Mouse (Mus musculus) MEL (cell line): Measurements from ENCODE around the gene Tmem164. TPM values are rescaled to one million over a fixed set of nuclear protein-coding genes. Genes with fewer than 3 reads are reported as not detected.
A peak's percentile ranks its signal among the peaks of the same experiment; 100 is the strongest.

Experiments
- DNase-seq: peaks from one replicate; pipeline ENCODE4 v3.0.0; 2011; ENCODE audit warnings: low read depth, low spot score
- H3K27ac ChIP-seq: 2 replicates; pipeline ENCODE4 v1.5.1; 2012; ENCODE audit warnings: low read depth, mild to moderate bottlenecking, control low read depth, low read length, moderate library complexity; ENCODE audit not compliant: control insufficient read depth
- H3K27me3 ChIP-seq, 2 experiments: fragments of 150-350 bp in 1 of 2; sonication (generic) in 1 of 2; 2 replicates each; pipeline ENCODE4 v1.6.1; 2012; ENCODE audit warnings: low read length in 2 of 2, mild to moderate bottlenecking in 2 of 2, improper control_type of control experiment in 1 of 2, moderate library complexity in 1 of 2; ENCODE audit not compliant: insufficient read depth in 2 of 2, control insufficient read depth in 1 of 2
- H3K36me3 ChIP-seq, 2 experiments: 2 replicates each; pipeline ENCODE4 v1.6.1; 2012 to 2014; ENCODE audit warnings: low read length in 2 of 2, improper control_type of control experiment in 1 of 2, inconsistent platforms in 1 of 2, mild to moderate bottlenecking in 1 of 2; ENCODE audit not compliant: insufficient read depth in 2 of 2, control insufficient read depth in 1 of 2
- H3K4me1 ChIP-seq, 2 experiments: fragments of 150-350 bp in 1 of 2; sonication (generic) in 1 of 2; 2 replicates each; pipeline ENCODE4 v1.6.1; 2012; ENCODE audit warnings: low read length in 2 of 2, improper control_type of control experiment in 1 of 2, mild to moderate bottlenecking in 1 of 2; ENCODE audit not compliant: insufficient read depth in 2 of 2, control insufficient read depth in 1 of 2
- H3K4me3 ChIP-seq, 2 experiments: fragments of 150-350 bp in 1 of 2; sonication (generic) in 1 of 2; 2 replicates each; pipeline ENCODE4 v1.5.1; 2012; ENCODE audit warnings: low read depth in 2 of 2, low read length in 2 of 2, mild to moderate bottlenecking in 2 of 2, moderate library complexity in 2 of 2, control low read depth in 1 of 2, improper control_type of control experiment in 1 of 2; ENCODE audit not compliant: control insufficient read depth in 1 of 2, insufficient read depth in 1 of 2
- H3K79me2 ChIP-seq: 2 replicates; pipeline ENCODE4 v1.6.1; 2012; ENCODE audit warnings: mild to moderate bottlenecking, low read length, moderate library complexity; ENCODE audit not compliant: control insufficient read depth, poor library complexity, insufficient read depth
- H3K9ac ChIP-seq: 2 replicates; pipeline ENCODE4 v1.6.1; 2012; ENCODE audit warnings: low read depth, mild to moderate bottlenecking, control low read depth, low read length, moderate library complexity; ENCODE audit not compliant: control insufficient read depth, poor library complexity, severe bottlenecking
- H3K9me3 ChIP-seq: fragments of 150-350 bp; sonication (generic); replicated peaks from 2 replicates; pipeline ENCODE4 v1.6.1; 2012; ENCODE audit warnings: mild to moderate bottlenecking, low read length, improper control_type of control experiment, moderate library complexity; ENCODE audit not compliant: insufficient read depth
- BHLHE40 ChIP-seq: IDR thresholded peaks from 2 replicates; pipeline ENCODE4 v1.6.1; 2012; ENCODE audit warnings: low read depth, mild to moderate bottlenecking, inconsistent platforms, low read length, improper control_type of control experiment, borderline replicate concordance
- CHD2 ChIP-seq: IDR thresholded peaks from 2 replicates; pipeline ENCODE4 v1.6.1; 2011; ENCODE audit warnings: low read length, improper control_type of control experiment
- CTCF ChIP-seq, 3 experiments: IDR thresholded peaks in 2 of 3; conservative IDR thresholded peaks in 1 of 3; 2 replicates each; pipeline ENCODE4 v1.5.1; 2011 to 2012; ENCODE audit warnings: low read length in 3 of 3, low read depth in 2 of 3, mild to moderate bottlenecking in 2 of 3, improper control_type of control experiment in 1 of 3, inconsistent platforms in 1 of 3, mixed read lengths in 1 of 3, moderate library complexity in 1 of 3; ENCODE audit not compliant: control insufficient read depth in 1 of 3, insufficient read depth in 1 of 3, poor library complexity in 1 of 3, severe bottlenecking in 1 of 3
- GABPA ChIP-seq: IDR thresholded peaks from 2 replicates; pipeline ENCODE4 v1.6.1; 2012; ENCODE audit warnings: low read depth, mild to moderate bottlenecking, inconsistent platforms, low read length, improper control_type of control experiment, moderate library complexity
- JUND ChIP-seq: IDR thresholded peaks from 2 replicates; pipeline ENCODE4 v1.6.1; 2011; ENCODE audit warnings: low read depth, mild to moderate bottlenecking, improper control_type of control experiment, low read length
- MAX ChIP-seq: IDR thresholded peaks from 2 replicates; pipeline ENCODE4 v1.6.1; 2011; ENCODE audit warnings: low read length, improper control_type of control experiment
- POLR2AphosphoS2 ChIP-seq: IDR thresholded peaks from 2 replicates; pipeline ENCODE4 v1.6.1; 2011; ENCODE audit warnings: low read length, improper control_type of control experiment
- RAD21 ChIP-seq: IDR thresholded peaks from 2 replicates; pipeline ENCODE4 v1.6.1; 2011; ENCODE audit warnings: mild to moderate bottlenecking, low read depth, low read length, improper control_type of control experiment
- SMC3 ChIP-seq: IDR thresholded peaks from 2 replicates; pipeline ENCODE4 v1.6.1; 2011; ENCODE audit warnings: low read depth, low read length, improper control_type of control experiment
- polyA plus RNA-seq, 2 experiments: library from polyadenylated mRNA; stranded (reverse) in 1 of 2; unstranded in 1 of 2; fragments of >175 nt in 1 of 2; fragments of >200 nt in 1 of 2; gene quantifications; 2 replicates each; pipeline versions ENCODE4 v1.2.1 to v1.2.4; 2012; ENCODE audit warnings: low replicate concordance in 2 of 2, low read depth in 1 of 2; ENCODE audit not compliant: insufficient read length in 2 of 2, insufficient read depth in 1 of 2, missing spikeins in 1 of 2
- total RNA-seq: library from RNA; depleted of rRNA; stranded (reverse); fragments of 300-350 nt; gene quantifications from 2 replicates; pipeline ENCODE4 v1.2.3, GENCODE M21; 2012

Gene Tmem164
- total and polyA plus RNA-seq, 3 experiments, result 34.3 to 92.4 (median 72.8) TPM

DNA sequence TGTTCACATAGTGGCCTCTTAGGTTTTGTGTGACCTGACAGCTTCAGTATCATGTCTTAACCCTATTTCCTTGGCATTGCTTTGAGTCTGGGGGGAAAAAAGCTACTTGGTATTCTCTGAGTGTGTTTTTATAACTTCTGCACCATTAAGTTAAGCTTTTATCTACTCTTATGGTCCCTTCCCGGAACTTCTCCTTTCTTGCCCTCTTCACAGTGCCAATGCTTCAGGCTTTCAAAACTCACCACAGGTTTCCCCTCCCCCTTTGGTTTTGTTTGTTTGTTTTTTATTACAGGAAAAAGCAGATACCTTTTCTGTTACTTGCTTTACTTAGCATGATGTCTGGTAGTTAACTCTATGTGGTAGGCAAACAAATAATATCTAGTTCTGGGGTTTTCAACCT is 47.8 kb downstream of the Tmem164 start (continued):
- no peak for TF ChIP-seq GABPA
- TF ChIP-seq CHD2, result peak; percentile 18; the same call in 1 of the 2 replicates
- TF ChIP-seq, all 39 proteins: peak for 13

DNA sequence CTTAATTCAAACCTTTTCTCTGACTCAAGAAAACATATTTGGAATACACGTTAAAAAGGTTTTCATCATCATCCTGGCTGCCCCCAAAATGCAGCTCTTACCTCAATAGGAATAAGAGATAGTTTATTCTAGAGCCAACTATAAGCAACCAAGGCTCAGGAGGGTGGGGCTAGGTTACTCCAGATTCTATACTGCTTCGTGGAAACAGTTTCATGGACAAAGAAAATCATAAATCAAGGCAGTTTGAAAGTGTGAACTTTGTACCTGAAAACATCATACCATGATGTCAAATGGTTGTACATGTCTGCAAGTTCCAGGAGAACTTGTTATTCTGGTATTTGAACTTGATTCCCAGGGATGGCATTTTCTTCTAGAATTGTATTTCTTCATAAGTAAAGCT is 48.3 kb downstream of the Tmem164 start:
- Histone ChIP-seq H3K79me2 (peaks cover under 1% of the 10 kb centered on the region; the same call in 1 of the 2 replicates), H3K27ac (no peak overlapping the region)
- TF ChIP-seq POLR2AphosphoS2 (no peak), MAX (0 out of 2 replicates have a peak, but pooled peaks have one; percentile 2)
- TF ChIP-seq, all 39 proteins: peak for 1
- Histone ChIP-seq H3K36me3 (peaks cover 21 to 46% of the 10 kb centered on the region in 2 experiments), H3K9me3 (no peaks in the 10 kb centered on the region), H3K9ac (no peak overlapping the region), H3K4me1 (peaks cover 29 to 32% of the 10 kb centered on the region in 2 experiments), H3K27me3 (no peaks in the 10 kb centered on the region), H3K4me3 (no peak overlapping the region)
- DNase-seq, result no peak

DNA sequence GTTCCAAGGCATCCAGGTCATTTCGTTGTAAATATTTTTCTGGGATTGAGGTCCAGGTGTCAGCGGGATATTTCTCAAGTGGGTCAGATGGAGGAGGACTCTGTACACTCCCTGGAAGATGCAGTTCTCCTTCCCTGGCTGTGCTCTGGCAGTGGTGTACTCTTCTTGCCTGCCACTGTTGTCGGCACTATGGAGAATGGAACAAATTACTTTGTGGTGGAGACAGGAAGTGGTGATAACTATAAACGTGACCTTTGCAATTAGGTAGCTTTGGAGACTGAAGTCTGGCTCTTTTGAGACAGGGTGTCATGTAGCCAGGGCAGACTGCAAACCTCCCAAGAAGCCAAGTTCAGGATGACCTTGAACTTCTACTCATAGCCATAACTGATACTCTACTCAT is 55.9 kb downstream of the Tmem164 start:
- H3K4me1 ChIP-seq, result no peaks in the 10 kb centered on the region; a peak in 1 of 4 replicates
- H3K79me2 ChIP-seq, result no peaks in the 10 kb centered on the region
- no peak overlapping the region for H3K4me3 ChIP-seq
- no peak overlapping the region for H3K9ac ChIP-seq
- peaks cover 6 to 18% of the 10 kb centered on the region in 2 experiments; a peak in 3 of 4 replicates for H3K36me3 ChIP-seq
- peak; percentile 67; the same call in 1 of the 2 replicates for TF ChIP-seq BHLHE40
- TF ChIP-seq JUND, result no peak
- H3K27ac ChIP-seq, result no peak overlapping the region
- DNase-seq, result peak; percentile 23
- no peaks in the 10 kb centered on the region for H3K9me3 ChIP-seq
- no peaks in the 10 kb centered on the region for H3K27me3 ChIP-seq

DNA sequence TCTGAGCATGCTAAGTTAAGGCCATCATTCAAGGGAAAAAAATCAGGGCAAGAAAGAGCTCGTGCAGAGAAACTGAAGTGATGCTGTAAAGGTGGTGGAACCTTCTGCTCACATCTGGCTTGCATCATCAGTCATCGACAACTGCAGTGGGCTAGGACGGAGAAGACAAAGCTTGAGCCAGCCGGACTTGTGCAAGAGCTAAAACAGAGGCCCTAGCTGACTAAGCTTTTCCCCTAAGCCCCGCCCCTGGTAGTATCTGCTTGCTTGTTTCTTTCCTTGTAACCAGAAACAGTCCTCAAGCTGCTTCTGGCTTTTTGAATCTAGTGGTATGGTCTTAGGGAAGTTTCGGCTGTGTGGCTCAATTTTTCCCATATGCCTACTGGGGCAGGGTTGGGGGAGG is 56.5 kb downstream of the Tmem164 start:
- no peak overlapping the region for H3K27ac ChIP-seq
- H3K4me1 ChIP-seq, result no peaks in the 10 kb centered on the region; a peak in 1 of 4 replicates
- no peak overlapping the region for H3K9ac ChIP-seq
- H3K4me3 ChIP-seq, result no peak overlapping the region
- H3K9me3 ChIP-seq, result no peaks in the 10 kb centered on the region
- peaks cover 6 to 22% of the 10 kb centered on the region in 2 experiments; a peak in 3 of 4 replicates for H3K36me3 ChIP-seq
- H3K79me2 ChIP-seq, result no peaks in the 10 kb centered on the region
- no peaks in the 10 kb centered on the region for H3K27me3 ChIP-seq
- TF ChIP-seq POLR2AphosphoS2, result no peak
- DNase-seq, result no peak

DNA sequence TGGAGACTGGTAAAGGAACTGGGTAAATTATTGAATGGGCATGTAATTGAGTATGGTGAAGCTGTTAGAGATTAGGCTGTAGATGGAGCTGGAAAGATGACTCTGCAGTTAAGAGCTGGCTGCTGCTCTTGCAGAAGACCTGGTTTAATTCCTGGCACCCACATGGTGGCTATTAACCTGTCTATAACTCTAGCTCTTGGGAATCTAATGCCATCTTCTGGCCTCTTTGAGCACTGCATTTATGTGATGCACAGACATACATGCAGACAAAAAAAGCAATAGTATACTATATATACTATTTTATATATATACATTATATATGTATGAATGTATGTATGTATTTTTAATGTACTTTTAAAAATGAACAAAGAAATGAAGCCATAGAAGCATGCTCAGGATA is 66.2 kb downstream of the Tmem164 start:
- H3K4me1 ChIP-seq, result peaks cover 0 to 5% of the 10 kb centered on the region in 2 experiments; a peak in 1 of 4 replicates
- no peak overlapping the region for H3K4me3 ChIP-seq
- DNase-seq, result peak; percentile 70
- H3K79me2 ChIP-seq, result no peaks in the 10 kb centered on the region
- peaks cover 2% of the 10 kb centered on the region in 2 experiments for H3K36me3 ChIP-seq
- H3K9me3 ChIP-seq, result no peaks in the 10 kb centered on the region
- no peaks in the 10 kb centered on the region for H3K27me3 ChIP-seq
- TF ChIP-seq CHD2 (no peak), CTCF (IDR thresholded peaks at IDR 0.05 in 2 of 3, conservative IDR thresholded peaks at IDR 0.05 in 1 of 3; ENCODE audit: control insufficient read depth in 1 of 3, insufficient read depth in 1 of 3, low read depth in 2 of 3, low read length in 3 of 3, poor library complexity in 1 of 3, severe bottlenecking in 1 of 3) (peak in 2 of 3 experiments; percentile 27 to 67; a peak in 3 of 6 replicates), SMC3 (peak; percentile 66), RAD21 (peak; percentile 72)
- no peak overlapping the region for H3K27ac ChIP-seq
- H3K9ac ChIP-seq, result no peak overlapping the region
